Mouse (Mus musculus): ENCODE data around the gene Dhrs1.

- TF ChIP-seq USF1 (IDR thresholded peaks at IDR 0.05; ENCODE audit: low read depth) (no peak), MAX (IDR thresholded peaks at IDR 0.05; ENCODE audit: low read depth) (no peak), POLR2A (IDR thresholded peaks at IDR 0.05; ENCODE audit: insufficient read length, low read depth) (no peak), E2F4 (IDR thresholded peaks at IDR 0.05; ENCODE audit: insufficient read depth) (no peak), REST (IDR thresholded peaks at IDR 0.05; ENCODE audit: insufficient read depth, insufficient read length) (no peak), TCF12 (IDR thresholded peaks at IDR 0.05; ENCODE audit: insufficient read depth, poor library complexity, severe bottlenecking) (no peak), MYOD1 (IDR thresholded peaks at IDR 0.05; ENCODE audit: control insufficient read depth in 1 of 3, insufficient read length in 2 of 3, low read depth in 2 of 3) (no peak), MYOG (IDR thresholded peaks at IDR 0.05; ENCODE audit: control insufficient read depth in 1 of 3, insufficient read depth in 1 of 3, insufficient read length in 2 of 3, low read depth in 2 of 3) (no peak)
Measured at GRCm38 (mm10) chr14:55782361-55782960, 37.0 kb upstream of the Dhrs1 start.

All from myocyte (in vitro differentiated cells).